Mouse (Mus musculus) cerebellum, adult 2 months (tissue): ENCODE data around the gene Ap3d1.

ENCODE experiments used
- CTCF ChIP-seq: fragments of 200-500 bp; IDR thresholded peaks from 2 replicates; pipeline ENCODE4 v1.5.1; 2011; ENCODE audit warnings: low read depth, mild to moderate bottlenecking, control low read depth, low read length, moderate library complexity, borderline replicate concordance; ENCODE audit not compliant: insufficient read depth
- POLR2A ChIP-seq: fragments of 200-500 bp; IDR thresholded peaks from 2 replicates; pipeline ENCODE4 v1.6.1; 2011; ENCODE audit warnings: low read length, control low read depth, borderline replicate concordance; ENCODE audit not compliant: insufficient read depth

GRCm38 (mm10) chr10:80774549-80774948 lies 32.5 kb upstream of the Ap3d1 start:
- TF ChIP-seq CTCF (peak; percentile 96), POLR2A (peak; percentile 26; the same call in 1 of the 2 replicates)
